Mouse (Mus musculus): ENCODE data around the gene Sh2b1.
A peak's percentile ranks its signal among the peaks of the same experiment; 100 is the strongest.

The Sh2b1 gene

DNA sequence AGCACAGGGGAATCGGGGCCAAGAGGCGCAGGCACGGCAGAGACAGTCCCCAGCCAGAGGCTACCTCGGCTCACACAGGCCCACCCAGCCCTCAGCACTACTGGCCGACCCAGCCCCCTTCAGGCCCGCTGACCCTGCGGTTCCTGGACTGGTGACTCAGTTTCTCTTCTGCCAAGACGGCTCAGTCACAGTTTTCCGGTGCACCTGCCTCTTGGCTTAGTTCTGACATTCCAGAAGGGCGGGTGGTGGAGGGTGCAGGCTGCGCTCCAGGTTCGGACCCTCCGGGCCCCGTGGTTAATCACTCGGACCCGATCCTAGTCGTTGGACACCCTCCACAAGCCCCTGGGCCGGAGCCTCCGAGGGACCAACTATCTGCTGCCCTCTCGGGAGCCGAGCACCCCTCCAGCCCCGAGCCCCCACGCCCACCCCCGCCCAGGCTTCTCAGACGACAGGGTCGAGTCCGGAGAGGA lies 703 bp downstream of the Sh2b1 start:
- no peak for DNase-seq (ENCODE audit: low read depth, low spot score)

DNA sequence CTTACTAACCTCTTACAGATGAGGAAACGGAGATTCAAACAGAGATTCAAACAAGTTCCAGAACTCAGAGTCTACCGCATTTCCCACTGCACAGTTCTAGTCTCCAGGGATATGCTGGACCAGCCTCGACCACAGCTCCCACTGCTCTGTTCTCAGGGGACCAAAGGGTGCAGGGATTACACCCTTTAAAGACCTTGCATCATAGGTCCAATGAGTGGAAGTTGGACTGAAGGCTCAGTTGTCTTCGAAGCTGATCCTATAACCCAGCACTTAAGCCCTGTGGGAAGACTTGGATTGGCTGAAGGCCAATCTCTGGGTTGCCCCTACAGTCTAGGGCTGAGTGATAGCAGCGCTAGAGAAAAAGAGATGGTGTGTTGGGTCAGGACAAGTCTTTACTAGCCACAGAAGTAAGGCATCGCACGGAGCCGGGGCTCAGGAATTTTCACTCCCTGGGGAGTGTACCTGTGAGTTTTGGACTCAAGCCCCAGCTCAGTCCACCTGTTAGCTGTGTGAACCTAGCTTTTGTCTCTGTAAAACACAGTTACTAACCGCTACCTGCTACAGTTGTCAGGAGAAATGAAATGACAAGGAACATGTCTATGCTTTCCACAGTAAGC lies 1.6 kb downstream of the Sh2b1 start:
- no peak for DNase-seq (ENCODE audit: low read depth, low spot score)

DNA sequence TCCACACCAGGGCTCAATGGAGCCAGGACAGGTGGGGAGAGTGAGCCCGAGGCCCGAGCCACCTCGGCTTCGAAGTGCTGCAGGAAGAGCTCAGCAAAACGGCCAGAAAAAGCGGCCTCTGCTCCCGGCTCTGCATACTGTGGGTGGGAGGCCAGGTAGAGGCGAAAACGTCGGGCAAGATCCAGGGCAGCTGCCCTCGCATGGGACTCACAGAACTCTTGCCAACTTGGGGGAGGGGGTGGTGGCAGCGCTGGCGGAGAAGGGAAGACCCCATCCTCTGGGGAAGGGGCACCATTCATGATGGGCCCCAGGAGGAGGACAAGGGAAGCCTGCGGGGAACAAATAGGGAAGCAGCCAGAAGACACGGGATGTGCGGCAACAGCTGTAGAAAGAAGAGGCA lies 2.5 kb downstream of the Sh2b1 start:
- no peak for DNase-seq (ENCODE audit: low read depth, low spot score)

DNA sequence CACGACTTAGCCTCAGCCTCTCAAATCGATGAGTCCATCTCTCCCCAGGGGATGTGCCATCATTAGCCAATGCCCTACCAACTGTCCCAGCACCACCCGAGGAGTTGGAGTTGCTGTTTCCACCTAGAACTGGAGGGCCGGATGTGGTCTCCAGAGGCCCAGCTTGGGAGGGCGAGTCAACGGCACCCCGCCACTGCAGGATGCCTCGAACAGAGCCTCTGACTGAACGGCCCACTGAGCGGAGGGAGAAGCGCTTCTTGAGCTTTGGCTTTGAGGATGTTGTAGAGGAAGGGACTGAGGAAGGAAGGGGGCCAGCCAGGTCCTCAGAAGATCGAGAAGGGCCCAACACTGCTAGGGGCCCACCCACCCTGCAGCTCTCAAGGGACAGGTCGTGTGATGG lies 2.9 kb downstream of the Sh2b1 start:
- no peak for DNase-seq (ENCODE audit: low read depth, low spot score)

DNA sequence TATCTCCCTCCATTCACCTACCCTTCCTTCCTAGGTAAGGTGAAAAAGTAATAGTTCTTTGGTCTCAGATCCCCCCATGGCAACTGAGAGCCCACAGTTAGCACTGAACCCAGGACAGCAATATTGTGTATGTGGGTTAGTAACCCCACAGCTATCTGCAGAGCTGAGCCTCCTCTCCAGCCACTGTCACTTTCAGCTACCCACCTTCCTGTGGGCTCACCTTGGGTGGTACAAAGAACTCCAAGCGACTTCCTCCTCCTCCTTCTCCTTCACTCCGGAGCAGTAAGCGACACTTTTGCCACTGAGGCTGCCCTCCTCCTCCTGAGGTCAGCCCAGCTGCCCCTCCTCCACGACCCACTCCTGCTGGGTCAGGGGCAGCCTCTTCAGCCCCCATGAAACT lies 3.4 kb downstream of the Sh2b1 start:
- no peak for DNase-seq (ENCODE audit: low read depth, low spot score)

DNA sequence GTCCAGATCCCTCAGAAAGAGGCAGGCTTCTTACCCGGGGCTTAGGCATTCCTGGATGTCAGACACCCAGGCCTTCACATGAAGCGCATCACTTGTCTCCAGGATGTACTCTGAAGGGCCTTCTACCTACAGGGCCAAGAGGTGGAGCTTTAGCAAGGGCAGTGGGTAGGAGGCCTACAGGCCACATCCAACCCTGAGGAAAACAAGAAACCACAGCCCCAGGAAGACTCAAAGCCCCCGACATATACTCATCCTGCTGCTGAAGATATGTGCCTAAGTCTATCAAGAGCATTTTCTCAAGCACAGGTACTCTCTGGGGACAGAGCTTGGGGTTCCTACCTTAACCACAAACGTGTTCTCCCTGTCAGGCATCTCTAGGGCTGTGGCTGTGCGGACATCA lies 3.9 kb downstream of the Sh2b1 start:
- DNase-seq (ENCODE audit: low read depth, low spot score) = no peak

DNA sequence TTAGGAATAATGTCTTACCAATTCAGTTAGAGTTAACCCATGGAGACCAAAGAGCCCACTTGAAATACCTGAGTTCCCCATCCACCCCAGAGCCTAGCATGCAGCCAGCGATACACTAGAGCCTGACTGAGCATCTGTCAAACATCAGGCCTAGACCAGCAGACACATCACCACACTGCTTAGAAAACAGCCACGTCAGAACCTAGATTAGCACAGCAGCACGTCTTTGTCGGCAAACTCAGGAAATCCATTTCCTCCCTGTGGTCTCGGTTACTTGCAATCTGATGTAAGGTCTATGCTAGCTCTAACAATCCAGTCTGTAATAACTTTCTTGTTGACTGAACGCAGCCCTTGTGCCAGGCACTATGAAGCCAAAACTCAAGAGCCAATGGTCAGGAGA lies 5.1 kb downstream of the Sh2b1 start:
- DNase-seq (ENCODE audit: low read depth, low spot score) = no peak

DNA sequence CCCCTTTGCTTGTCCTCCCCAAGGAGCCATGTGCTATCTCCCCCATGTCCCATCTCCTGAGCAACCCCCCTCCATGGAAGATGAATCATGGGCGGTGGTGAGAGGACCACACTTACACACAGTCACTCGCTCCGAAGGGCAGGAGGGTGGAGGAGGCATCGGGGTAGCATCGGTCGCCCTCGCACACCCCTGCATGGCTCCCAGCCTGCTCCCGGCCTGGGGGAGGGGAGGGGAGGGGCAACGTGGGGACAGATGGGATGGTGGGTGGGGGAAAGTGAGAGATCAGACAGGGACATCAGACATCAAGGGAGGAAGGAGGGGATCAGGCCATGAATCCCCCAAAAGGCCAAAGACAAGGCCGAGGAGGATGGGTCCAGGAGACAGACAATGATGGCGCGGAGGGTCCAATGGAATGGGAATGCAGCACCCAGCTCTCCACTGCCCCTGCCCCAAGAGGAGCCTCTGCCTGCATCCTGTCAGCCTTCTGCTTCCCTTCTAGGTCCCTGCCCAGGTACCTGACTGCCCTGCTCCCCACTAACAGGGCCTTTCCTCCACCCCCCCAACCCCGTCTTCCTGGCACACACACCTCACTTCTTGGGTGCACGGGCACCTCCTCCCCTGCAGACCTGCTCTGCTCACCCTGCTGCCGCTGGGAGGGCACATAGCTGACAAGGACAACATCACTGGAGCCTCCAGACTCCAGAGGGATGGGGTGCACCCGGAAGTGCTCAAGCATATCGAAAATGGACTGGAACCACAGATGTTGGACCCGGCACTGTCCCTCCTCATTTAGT lies 7.2 kb downstream of the Sh2b1 start:
- no peak for DNase-seq (ENCODE audit: low read depth, low spot score)

DNA sequence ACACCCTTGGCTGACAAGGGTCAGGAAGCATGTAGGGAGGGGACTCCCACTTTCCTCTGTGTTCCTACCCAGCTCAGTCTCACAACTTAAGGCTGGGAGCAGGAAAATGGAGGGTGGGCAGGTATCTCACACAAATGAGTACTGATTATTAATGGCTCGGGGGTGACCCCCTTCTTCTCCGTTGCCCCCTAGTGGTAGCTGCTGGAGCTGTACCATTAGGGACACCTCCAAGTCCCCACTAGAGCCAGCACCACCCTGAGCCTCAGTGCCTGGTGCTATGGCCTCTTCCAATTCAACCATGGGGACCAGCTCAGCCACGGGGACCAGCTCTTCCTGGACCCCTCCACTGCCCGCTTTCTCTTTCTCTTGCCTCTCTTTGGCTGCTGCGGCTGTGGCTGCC lies 8.0 kb downstream of the Sh2b1 start:
- peak; percentile 68 for DNase-seq (ENCODE audit: low read depth, low spot score)

DNA sequence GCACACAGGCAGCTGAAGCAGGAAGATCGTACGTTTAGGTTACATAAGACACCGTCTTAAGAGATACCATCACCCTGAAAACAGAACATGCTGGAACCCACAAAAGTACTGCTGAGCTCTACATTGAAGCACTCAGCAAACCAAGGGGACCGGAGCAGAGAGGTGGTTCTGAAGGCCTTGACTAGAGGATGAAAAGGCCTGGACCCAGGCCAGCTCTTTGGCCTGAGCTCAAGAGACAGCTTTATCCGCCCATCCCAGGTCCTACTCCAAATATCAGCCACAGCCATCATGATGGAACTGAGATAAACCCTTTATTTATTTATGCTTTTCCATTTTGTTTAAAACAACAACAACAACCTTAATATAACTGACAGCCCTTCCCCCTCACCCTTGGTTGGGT lies 8.5 kb downstream of the Sh2b1 start:
- DNase-seq (ENCODE audit: low read depth, low spot score) = no peak

DNA sequence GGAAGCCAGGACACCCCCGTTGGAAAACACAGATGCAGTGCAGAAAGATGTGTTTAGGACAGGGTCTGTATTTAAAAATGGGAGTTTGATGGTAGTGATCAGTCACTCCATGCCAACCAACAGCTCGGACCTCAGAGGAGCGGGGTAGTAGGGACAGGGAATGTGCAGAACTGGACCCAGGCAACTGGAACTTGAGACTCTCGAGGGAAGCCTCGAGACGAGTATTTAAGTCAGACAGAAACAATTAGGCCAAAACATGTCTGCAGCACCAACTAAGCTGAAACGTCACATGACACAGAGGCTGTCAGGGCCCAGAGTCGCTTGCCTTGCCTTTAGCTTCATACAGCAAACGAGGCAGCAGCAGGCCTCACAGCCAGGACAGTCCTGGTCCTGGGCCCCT lies 9.1 kb downstream of the Sh2b1 start:
- no peak for DNase-seq (ENCODE audit: low read depth, low spot score)

DNA sequence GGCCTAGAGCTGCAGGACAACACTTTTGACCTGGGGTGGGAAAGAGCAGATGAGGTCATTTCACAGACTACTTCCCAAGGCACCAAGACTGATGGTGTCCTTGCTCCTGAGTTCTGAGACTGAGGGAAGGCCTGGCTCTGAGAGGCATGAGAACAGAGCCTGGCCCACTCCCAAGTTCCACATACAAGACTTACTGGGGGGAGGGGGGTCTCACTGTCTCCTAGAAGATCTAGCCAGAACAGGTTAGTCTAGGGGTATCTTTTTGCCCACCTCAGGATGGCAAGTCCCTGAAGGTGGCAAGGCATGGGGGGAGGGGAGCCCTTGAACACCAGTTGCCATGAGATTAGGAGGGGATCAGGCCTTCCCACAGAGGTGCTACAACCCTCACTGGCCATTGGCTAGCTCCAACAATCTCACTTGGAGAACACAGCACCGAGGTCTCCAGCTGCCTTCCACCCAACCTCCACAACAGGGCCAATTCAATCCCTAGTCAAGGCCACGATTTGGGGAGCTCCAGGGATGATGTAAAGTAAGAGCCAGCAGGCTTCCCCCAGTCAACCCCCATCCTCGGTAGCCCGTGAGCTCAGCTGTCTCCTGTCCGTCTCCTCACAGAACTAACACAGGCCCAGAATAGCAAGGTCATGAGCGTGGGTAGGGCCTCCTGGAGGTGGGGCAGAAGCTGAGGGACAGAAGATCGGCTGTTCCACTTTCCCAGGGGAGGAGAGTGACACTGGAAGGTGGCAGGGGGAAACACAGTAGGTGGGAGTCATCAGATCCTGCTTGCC lies 9.8 kb downstream of the Sh2b1 start:
- no peak for DNase-seq (ENCODE audit: low read depth, low spot score)

DNA sequence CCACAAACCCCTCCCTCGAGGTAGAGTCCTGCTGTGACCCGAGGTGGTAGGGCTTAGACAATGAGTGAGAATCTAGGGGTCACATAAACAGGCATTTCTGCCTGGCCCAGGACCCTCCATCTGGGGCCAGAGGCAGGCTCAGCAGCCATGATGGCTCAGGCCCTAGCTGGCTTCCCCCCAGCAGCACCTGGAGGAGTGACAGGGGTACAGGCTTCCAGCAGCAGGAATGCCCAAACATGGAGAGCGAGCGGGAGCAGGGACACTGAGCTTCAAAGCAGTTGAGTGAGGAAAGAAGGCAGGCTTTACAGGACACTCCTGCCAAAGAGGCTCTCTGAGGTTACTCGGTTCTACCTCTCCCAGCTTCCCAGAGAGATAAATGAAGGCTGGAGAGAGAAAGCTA lies 10.4 kb downstream of the Sh2b1 start:
- DNase-seq (ENCODE audit: low read depth, low spot score) = no peak

DNA sequence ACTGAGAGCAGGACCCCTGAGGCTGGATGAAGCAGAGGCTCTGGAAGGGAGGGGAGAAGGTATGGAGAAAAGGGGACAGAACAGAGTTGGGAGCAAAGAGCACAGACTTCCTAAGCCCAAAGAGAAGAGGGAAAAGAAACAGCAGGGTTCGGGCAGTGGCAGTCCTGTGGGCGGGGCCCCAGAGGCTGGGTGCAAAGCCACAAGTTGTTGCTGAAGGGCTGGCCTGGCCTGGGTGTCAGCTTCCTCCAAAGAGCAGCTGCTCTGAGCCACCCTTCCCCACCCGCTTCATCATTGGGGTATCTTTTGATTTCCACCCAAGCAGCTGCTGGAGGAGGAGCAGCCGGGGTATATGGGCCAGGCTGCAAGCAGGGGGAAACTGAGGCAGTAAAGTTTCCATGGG lies 11.1 kb downstream of the Sh2b1 start:
- DNase-seq (ENCODE audit: low read depth, low spot score) = no peak

DNA sequence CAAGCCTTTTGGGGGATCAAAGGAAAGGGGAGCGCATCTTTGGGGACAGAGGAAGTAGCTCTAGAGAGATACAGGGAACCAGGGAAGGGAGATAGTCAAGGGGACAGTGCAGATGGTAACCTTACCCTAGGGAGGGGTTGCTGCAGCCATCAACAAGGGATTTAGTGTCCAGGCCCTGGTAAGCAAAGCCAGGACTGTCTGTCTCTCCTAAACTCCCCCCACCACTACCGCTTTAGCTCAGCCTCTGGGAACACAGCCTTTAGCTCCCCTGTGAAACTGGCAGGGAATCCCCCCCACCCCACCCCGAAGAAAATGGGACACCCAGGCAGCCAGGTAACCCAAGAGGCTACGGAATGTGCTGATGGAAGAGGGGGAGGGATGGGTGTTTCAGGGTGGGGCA lies 11.7 kb downstream of the Sh2b1 start:
- DNase-seq (ENCODE audit: low read depth, low spot score) = no peak

DNA sequence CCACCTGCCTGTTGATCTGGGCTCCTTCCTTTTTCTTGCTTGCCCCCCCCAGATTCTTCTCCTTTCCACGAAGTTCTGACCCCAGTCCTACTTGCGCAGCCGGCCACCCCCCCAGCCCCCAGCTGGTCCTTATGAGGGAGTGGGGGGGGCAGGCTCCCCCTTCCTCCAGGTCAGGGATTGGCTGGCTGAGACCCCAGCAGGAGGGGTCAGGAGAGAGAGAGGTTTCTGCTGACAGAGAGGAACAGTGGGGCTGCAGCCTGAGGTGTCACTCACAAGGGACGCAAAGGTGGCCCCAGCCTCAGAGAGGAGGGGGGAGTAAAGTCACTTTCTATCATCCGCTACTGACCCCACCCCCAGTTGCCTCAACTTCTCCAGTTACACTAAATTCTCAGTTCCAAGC lies 12.2 kb downstream of the Sh2b1 start, which contains the start of gene Atp2a1:
Atp2a1 (minus strand) TSS at position 105 of the 400 bp plus-strand sequence.
- no peak for DNase-seq (ENCODE audit: low read depth, low spot score)

DNA sequence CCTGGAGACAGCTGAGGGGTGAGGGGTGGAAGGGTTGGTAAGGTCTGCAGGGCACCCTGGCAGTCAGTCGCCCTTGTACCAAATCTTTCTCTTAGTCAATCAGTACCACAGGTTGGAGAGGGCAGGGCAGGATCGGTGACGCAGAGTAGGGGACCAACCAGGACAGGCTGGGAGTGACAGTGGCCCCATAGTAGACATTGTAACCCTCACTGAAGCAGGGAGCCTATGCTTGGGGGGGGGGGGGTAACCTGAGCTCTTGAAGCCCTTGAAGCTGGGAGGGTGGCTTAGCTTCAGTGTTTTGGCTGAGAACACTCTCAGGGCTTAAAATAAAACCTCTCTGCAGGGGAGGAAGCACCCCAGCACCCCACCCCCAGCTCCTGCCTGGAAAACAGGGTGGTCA lies 13.6 kb downstream of the Sh2b1 start:
- DNase-seq (ENCODE audit: low read depth, low spot score) = no peak

DNA sequence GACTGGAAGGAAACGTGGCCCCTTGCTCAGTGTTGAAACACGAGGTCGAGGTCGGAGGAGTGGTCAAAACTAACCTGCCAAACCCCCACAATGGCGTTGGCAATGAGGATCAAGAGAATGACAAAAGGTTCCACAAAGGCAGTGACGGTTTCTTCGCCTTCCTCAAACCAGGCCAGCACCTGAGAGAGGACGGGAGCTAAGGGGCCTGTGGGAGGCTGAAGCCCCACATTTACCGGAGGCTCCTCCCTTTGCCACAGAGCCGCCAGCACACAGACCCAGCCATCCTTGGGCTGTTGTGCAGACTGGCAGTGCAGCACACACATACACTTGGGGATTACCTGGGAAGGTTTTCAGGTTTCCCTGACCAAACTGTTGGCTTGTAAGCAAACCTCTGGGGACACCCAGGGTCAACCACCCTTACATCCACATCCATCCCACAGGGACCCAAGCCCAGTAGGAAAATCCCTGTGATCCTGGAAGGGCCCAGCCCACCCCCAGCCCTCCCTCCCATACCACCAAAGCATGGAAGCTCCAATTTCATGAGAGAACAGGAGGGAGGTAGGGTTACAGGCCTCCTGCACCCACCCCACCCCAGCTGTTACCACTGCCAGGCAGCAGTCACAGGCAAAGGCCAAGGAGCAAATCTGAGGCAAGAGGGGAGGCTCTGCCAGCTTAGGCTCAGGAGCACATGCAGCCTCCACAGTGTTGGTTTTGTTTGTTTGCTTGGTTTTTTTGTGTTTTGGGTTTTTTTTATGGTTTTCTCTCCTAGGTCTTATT lies 14.4 kb downstream of the Sh2b1 start:
- no peak for DNase-seq (ENCODE audit: low read depth, low spot score)

DNA sequence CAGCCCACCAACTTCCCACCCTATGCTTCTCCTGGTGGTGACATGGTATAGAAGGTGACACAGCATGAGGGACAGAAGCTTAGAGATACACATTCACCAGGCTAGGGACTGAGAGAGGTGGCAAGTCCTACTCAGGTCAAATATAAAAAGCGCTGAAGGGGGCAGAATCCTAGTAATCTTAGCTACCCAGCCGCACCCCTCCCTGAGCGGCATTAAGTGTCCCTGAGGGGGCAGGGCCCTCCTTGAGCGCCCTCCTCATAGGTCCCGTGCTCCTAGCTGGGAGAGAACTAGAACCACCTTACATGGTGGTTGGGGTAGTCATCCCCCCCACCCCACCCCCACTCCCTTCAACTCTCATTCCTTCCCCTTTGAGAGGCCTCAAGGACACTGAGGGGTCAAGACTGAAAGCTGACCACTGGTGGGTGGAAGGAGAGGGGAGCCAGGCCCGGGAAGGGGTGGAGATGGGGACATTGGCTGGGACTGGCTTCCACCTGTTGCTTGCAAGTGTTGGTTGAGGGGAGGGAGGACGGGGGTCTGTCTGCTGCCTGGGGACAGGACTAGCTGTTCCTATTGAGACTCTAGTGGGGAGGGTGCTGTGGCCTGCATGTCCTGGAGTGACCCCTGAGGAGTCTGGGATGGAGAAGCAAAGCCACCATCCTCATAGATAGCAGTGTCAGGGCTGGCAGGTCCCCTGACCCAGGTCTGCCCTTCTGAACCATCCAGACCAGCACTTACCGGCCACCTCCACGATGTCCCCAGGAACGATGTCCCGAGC lies 16.2 kb downstream of the Sh2b1 start:
- no peak for DNase-seq (ENCODE audit: low read depth, low spot score)

DNA sequence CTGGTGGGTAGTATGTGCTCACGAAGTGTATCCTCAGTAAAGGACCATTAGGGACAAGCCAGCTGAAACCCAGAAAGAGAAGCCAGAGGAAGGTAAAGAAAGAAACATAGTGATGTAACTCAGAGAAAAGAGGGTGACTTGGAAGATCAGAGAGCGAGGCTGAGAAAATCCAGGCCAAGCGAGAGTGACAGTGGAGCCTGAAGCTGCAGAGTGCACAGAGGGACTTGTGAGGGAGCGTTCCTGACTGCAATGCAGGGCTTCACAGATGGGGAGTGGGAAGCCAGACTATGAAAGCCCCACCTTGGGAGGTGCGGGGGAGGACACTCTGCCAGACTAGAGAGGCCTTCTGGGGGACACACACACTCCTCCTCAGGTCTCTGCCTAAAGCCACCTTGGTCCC lies 17.0 kb downstream of the Sh2b1 start:
- no peak for DNase-seq (ENCODE audit: low read depth, low spot score)
